Mouse (Mus musculus) testis, adult 2 months (tissue): ENCODE measurements at regions not wholly inside any gene's neighbourhood (a gene's known extent, or its start where the extent isn't known, plus 50 kb on each side); places are given as distances from the start of the nearest gene placed in this dataset.

Experiments
- H3K27ac ChIP-seq: fragments of 200-500 bp; 2 replicates; pipeline ENCODE4 v1.5.1; 2012; ENCODE audit warnings: low read depth, low read length; ENCODE audit not compliant: control insufficient read depth, insufficient read depth
- H3K27me3 ChIP-seq: fragments of 200-500 bp; 2 replicates; pipeline ENCODE4 v1.6.1; 2012; ENCODE audit warnings: mild to moderate bottlenecking, low read length, moderate library complexity; ENCODE audit not compliant: control insufficient read depth, insufficient read depth
- H3K36me3 ChIP-seq: fragments of 200-500 bp; 2 replicates; pipeline ENCODE4 v1.6.1; 2012; ENCODE audit warnings: mild to moderate bottlenecking, low read length; ENCODE audit not compliant: control insufficient read depth, insufficient read depth
- H3K4me1 ChIP-seq: fragments of 200-500 bp; 2 replicates; pipeline ENCODE4 v1.6.1; 2012; ENCODE audit warnings: low read length; ENCODE audit not compliant: control insufficient read depth, insufficient read depth
- H3K4me3 ChIP-seq: fragments of 200-500 bp; 2 replicates; pipeline ENCODE4 v1.5.1; 2012; ENCODE audit warnings: low read depth, mild to moderate bottlenecking, low read length, moderate library complexity, mixed read lengths; ENCODE audit not compliant: control insufficient read depth
- CTCF ChIP-seq: fragments of 200-500 bp; IDR thresholded peaks from 2 replicates; pipeline ENCODE4 v1.5.1; 2012; ENCODE audit warnings: low read depth, mild to moderate bottlenecking, inconsistent platforms, low read length, moderate library complexity; ENCODE audit not compliant: control insufficient read depth, insufficient read depth, insufficient replicate concordance
- POLR2A ChIP-seq: fragments of 200-500 bp; IDR thresholded peaks from 2 replicates; pipeline ENCODE4 v1.6.1; 2012; ENCODE audit warnings: low read depth, mild to moderate bottlenecking, inconsistent platforms, low read length, moderate library complexity; ENCODE audit not compliant: control insufficient read depth

GRCm38 (mm10) chr19:56198474-56199236, 88.3 kb upstream of the Habp2 start:
- TF ChIP-seq POLR2A (no peak), CTCF (no peak)
- H3K4me1 ChIP-seq: peaks cover 7% of the 10 kb centered on the region
- H3K36me3 ChIP-seq: no peaks in the 10 kb centered on the region
- H3K4me3 ChIP-seq: no peak overlapping the region
- H3K27me3 ChIP-seq: no peaks in the 10 kb centered on the region; the same call in 1 of the 2 replicates
- H3K27ac ChIP-seq: no peak overlapping the region

- peaks cover 7% of the 10 kb centered on the region for H3K4me1 ChIP-seq
- TF ChIP-seq POLR2A (no peak), CTCF (no peak)
- H3K36me3 ChIP-seq: no peaks in the 10 kb centered on the region
- no peak overlapping the region for H3K27ac ChIP-seq
- no peaks in the 10 kb centered on the region; the same call in 1 of the 2 replicates for H3K27me3 ChIP-seq
- H3K4me3 ChIP-seq: no peak overlapping the region
These were observed 87.4 kb upstream of the Habp2 start for GRCm38 (mm10) chr19:56199401-56200150.

- H3K27ac ChIP-seq: no peak overlapping the region
- H3K36me3 ChIP-seq: no peaks in the 10 kb centered on the region
- TF ChIP-seq POLR2A (no peak), CTCF (peak; percentile 38; the same call in 1 of the 2 replicates)
- peaks cover 7% of the 10 kb centered on the region for H3K4me1 ChIP-seq
- H3K4me3 ChIP-seq: no peak overlapping the region
- H3K27me3 ChIP-seq: no peaks in the 10 kb centered on the region; the same call in 1 of the 2 replicates
These were observed 85.8 kb upstream of the Habp2 start for GRCm38 (mm10) chr19:56201007-56201682.

- TF ChIP-seq POLR2A: no peak
- peak; percentile 56; the same call in 1 of the 2 replicates for TF ChIP-seq CTCF
- Histone ChIP-seq H3K36me3 (no peaks in the 10 kb centered on the region), H3K27me3 (no peaks in the 10 kb centered on the region; the same call in 1 of the 2 replicates), H3K4me3 (no peak overlapping the region), H3K4me1 (peaks cover 7% of the 10 kb centered on the region), H3K27ac (no peak overlapping the region)
These were observed 85.0 kb upstream of the Habp2 start for GRCm38 (mm10) chr19:56201738-56202480.

GRCm38 (mm10) chr19:56202481-56203130, 84.3 kb upstream of the Habp2 start:
- no peak for TF ChIP-seq CTCF
- no peak for TF ChIP-seq POLR2A
- Histone ChIP-seq H3K36me3 (no peaks in the 10 kb centered on the region), H3K4me3 (no peak overlapping the region), H3K27ac (no peak overlapping the region), H3K27me3 (no peaks in the 10 kb centered on the region; the same call in 1 of the 2 replicates), H3K4me1 (peaks cover 7% of the 10 kb centered on the region)

- Histone ChIP-seq H3K4me1 (no peaks in the 10 kb centered on the region; the same call in 1 of the 2 replicates), H3K36me3 (no peaks in the 10 kb centered on the region), H3K27me3 (no peaks in the 10 kb centered on the region), H3K27ac (no peak overlapping the region), H3K4me3 (no peak overlapping the region)
- TF ChIP-seq POLR2A (no peak), CTCF (no peak)
These were observed 68.4 kb upstream of the Habp2 start for GRCm38 (mm10) chr19:56218536-56218935.
